ENCODE assay signal across 30 mouse cellular contexts in the genomic region with DNA sequence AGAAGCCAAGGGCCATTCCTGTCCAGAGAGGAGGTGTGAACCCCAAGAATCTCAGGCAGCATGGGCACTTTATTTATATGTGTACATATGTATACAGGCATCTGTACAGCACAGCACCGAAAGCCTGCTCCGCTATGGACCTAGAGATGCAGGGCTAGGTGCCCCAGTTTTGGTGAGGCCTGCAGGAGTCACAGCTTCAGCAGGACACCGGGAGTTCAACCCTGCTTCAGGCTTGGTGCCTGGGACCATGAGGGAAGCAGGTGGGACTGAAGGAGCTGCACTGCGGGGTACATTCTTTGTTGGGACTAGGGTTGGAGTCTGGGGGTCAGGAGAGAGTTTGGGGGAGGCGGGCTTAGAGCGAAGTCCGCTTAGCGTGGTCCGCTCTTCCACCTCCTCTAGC. TPM values are rescaled to one million over a fixed set of nuclear protein-coding genes. Genes with fewer than 3 reads are reported as not detected.
DNase-seq lines count a peak whose midpoint lies in the region; ATAC-seq and TF ChIP-seq lines count a peak whose summit lies in the region.
"Had no signal": no experiment of that assay in that cellular context is flagged by ENCODE, and none has a peak within 500 bp of the region (broad histone marks: within the 10 kb centered on the region; RNA-seq: fewer than 3 reads in every experiment).

No protein-coding gene starts in this region.

- H3K36me3 ChIP-seq in embryonic facial prominence, embryonic 13.5 days, result peaks cover 4% of the 10 kb centered on the region; the same call in 1 of the 2 replicates
- H3K36me3 ChIP-seq in embryonic facial prominence, embryonic 10.5 days (replicated peaks), result peaks cover 15% of the 10 kb centered on the region
- H3K36me3 ChIP-seq in hindbrain, embryonic 10.5 days, result peaks cover 30% of the 10 kb centered on the region
- peaks cover 35% of the 10 kb centered on the region for H3K36me3 ChIP-seq in hindbrain, postnatal 0 days (ENCODE audit: insufficient read depth, low read length)
- peaks cover 72% of the 10 kb centered on the region for H3K36me3 ChIP-seq in G1E (replicated peaks)
- H3K36me3 ChIP-seq in liver, embryonic 15.5 days (replicated peaks), result peaks cover 21% of the 10 kb centered on the region
- H3K36me3 ChIP-seq: heart, embryonic 12.5 days; intestine, embryonic 15.5 days had no signal

- H3K9me3 ChIP-seq in embryonic facial prominence, embryonic 13.5 days, result no peaks in the 10 kb centered on the region
- H3K9me3 ChIP-seq in embryonic facial prominence, embryonic 10.5 days, result peaks cover 6% of the 10 kb centered on the region; the same call in 1 of the 2 replicates
- 0 out of 2 replicates have a peak, but pooled peaks cover 5% of the 10 kb centered on the region for H3K9me3 ChIP-seq in hindbrain, embryonic 10.5 days
- H3K9me3 ChIP-seq in hindbrain, postnatal 0 days (ENCODE audit: low read length), result no peaks in the 10 kb centered on the region
- no peaks in the 10 kb centered on the region for H3K9me3 ChIP-seq in G1E (replicated peaks)
- H3K9me3 ChIP-seq in liver, embryonic 15.5 days (replicated peaks), result no peaks in the 10 kb centered on the region
- H3K9me3 ChIP-seq: intestine, embryonic 15.5 days; neural tube, embryonic 13.5 days had no signal

- TF ChIP-seq CTCF in hindbrain, postnatal 0 days (IDR thresholded peaks at IDR 0.05; ENCODE audit: low read depth), result no peak
- no peak for TF ChIP-seq CTCF in G1E (IDR thresholded peaks at IDR 0.05; ENCODE audit: low read depth, low read length)

- no peak overlapping the region for H3K4me3 ChIP-seq in embryonic facial prominence, embryonic 13.5 days
- no peak overlapping the region for H3K4me3 ChIP-seq in embryonic facial prominence, embryonic 10.5 days
- peak overlapping the region; percentile 48; the same call in 1 of the 2 replicates for H3K4me3 ChIP-seq in hindbrain, embryonic 10.5 days
- H3K4me3 ChIP-seq in hindbrain, postnatal 0 days (ENCODE audit: low read length), result no peak overlapping the region
- H3K4me3 ChIP-seq in G1E (ENCODE audit: low read depth, low read length), result peak overlapping the region; percentile 73; the same call in 1 of the 2 replicates
- no peak overlapping the region for H3K4me3 ChIP-seq in liver, embryonic 15.5 days (replicated peaks)
- H3K4me3 ChIP-seq: myocyte; neural tube, embryonic 13.5 days had no signal

- peaks cover 29% of the 10 kb centered on the region for H3K4me1 ChIP-seq in embryonic facial prominence, embryonic 13.5 days
- H3K4me1 ChIP-seq in embryonic facial prominence, embryonic 10.5 days, result peaks cover 37% of the 10 kb centered on the region
- peaks cover 35% of the 10 kb centered on the region for H3K4me1 ChIP-seq in hindbrain, embryonic 10.5 days (replicated peaks)
- H3K4me1 ChIP-seq in hindbrain, postnatal 0 days (ENCODE audit: insufficient read depth, low read length), result no peaks in the 10 kb centered on the region
- peaks cover 75% of the 10 kb centered on the region for H3K4me1 ChIP-seq in G1E (ENCODE audit: insufficient read depth, low read depth, low read length)
- H3K4me1 ChIP-seq in liver, embryonic 15.5 days (replicated peaks), result peaks cover 57% of the 10 kb centered on the region

- peak overlapping the region; percentile 74; the same call in 1 of the 2 replicates for H3K4me2 ChIP-seq in embryonic facial prominence, embryonic 13.5 days
- no peak overlapping the region for H3K4me2 ChIP-seq in hindbrain, postnatal 0 days (ENCODE audit: low read depth, low read length)
- peak overlapping the region; percentile 96; the same call in 1 of the 2 replicates for H3K4me2 ChIP-seq in liver, embryonic 15.5 days

- H3K27ac ChIP-seq in embryonic facial prominence, embryonic 13.5 days, result no peak overlapping the region
- no peak overlapping the region for H3K27ac ChIP-seq in embryonic facial prominence, embryonic 10.5 days (replicated peaks)
- no peak overlapping the region for H3K27ac ChIP-seq in hindbrain, embryonic 10.5 days
- no peak overlapping the region for H3K27ac ChIP-seq in hindbrain, postnatal 0 days
- H3K27ac ChIP-seq in liver, embryonic 15.5 days (replicated peaks), result no peak overlapping the region
- H3K27ac ChIP-seq: hindbrain, embryonic 14.5 days; intestine, embryonic 15.5 days; liver, embryonic 14.5 days; macrophage; neural tube, embryonic 13.5 days had no signal

- peaks cover 68% of the 10 kb centered on the region for H3K27me3 ChIP-seq in embryonic facial prominence, embryonic 13.5 days
- peaks cover 83% of the 10 kb centered on the region for H3K27me3 ChIP-seq in embryonic facial prominence, embryonic 10.5 days (replicated peaks; ENCODE audit: low read depth, poor library complexity, severe bottlenecking)
- H3K27me3 ChIP-seq in hindbrain, embryonic 10.5 days (ENCODE audit: insufficient read depth, poor library complexity, severe bottlenecking), result peaks cover 81% of the 10 kb centered on the region
- no peaks in the 10 kb centered on the region for H3K27me3 ChIP-seq in hindbrain, postnatal 0 days (ENCODE audit: insufficient read depth, low read length)
- no peaks in the 10 kb centered on the region for H3K27me3 ChIP-seq in G1E (ENCODE audit: insufficient read depth, low read length)
- peaks cover 45% of the 10 kb centered on the region for H3K27me3 ChIP-seq in liver, embryonic 15.5 days

- whole genome bisulfite sequencing in embryonic facial prominence, embryonic 13.5 days, result 86% methylated on average over 9 of the region's 9 CpGs
- WGBS in embryonic facial prominence, embryonic 10.5 days, result 80% methylated on average over 9 of the region's 9 CpGs
- WGBS in hindbrain, embryonic 10.5 days, result 80% methylated on average over 9 of the region's 9 CpGs
- WGBS in hindbrain, postnatal 0 days, result 83% methylated on average over 9 of the region's 9 CpGs
- WGBS in liver, embryonic 15.5 days (ENCODE audit: insufficient replicate concordance), result 88% methylated on average over 9 of the region's 9 CpGs

- H3K9ac ChIP-seq in embryonic facial prominence, embryonic 13.5 days, result no peak overlapping the region
- H3K9ac ChIP-seq in hindbrain, postnatal 0 days (replicated peaks; ENCODE audit: low read length), result no peak overlapping the region
- H3K9ac ChIP-seq in liver, embryonic 15.5 days, result no peak overlapping the region
- H3K9ac ChIP-seq: hindbrain, embryonic 14.5 days; intestine, embryonic 15.5 days; liver, embryonic 14.5 days; neural tube, embryonic 13.5 days had no signal

- DNase-seq in embryonic facial prominence, embryonic 10.5 days (ENCODE audit: low spot score), result no peak
- DNase-seq in hindbrain, embryonic 10.5 days (ENCODE audit: low spot score), result no peak
- DNase-seq in hindbrain, postnatal 0 days (ENCODE audit: low spot score), result no peak
- no peak for DNase-seq in G1E (ENCODE audit: low spot score)
- no peak for DNase-seq in retina, embryonic 14.5 days (ENCODE audit: low spot score)
- DNase-seq: adrenal gland, postnatal 10 days; cerebellum, adult 8-10 months; kidney, adult 8-10 months; kidney, postnatal 10 days; left cerebral cortex, postnatal 4 days; thymus, adult 18-20 months; thymus, postnatal 36 days had no signal

- no peak for ATAC-seq in embryonic facial prominence, embryonic 13.5 days (ENCODE audit: insufficient number of reproducible peaks, insufficient read depth, low FRiP score, low TSS enrichment, low read depth)
- ATAC-seq in hindbrain, postnatal 0 days, result no peak
- no peak for ATAC-seq in G1E (ENCODE audit: extremely low read depth, insufficient number of reproducible peaks, low FRiP score, poor library complexity, severe bottlenecking)
- ATAC-seq in liver, embryonic 15.5 days (ENCODE audit: insufficient read depth), result no peak
- ATAC-seq: activated CD4-positive, CD25-positive, alpha-beta regulatory T cell, adult 4 months; forebrain, embryonic 14.5 days; intestine, embryonic 15.5 days; midbrain, embryonic 16.5 days had no signal

RNA-seq across cellular contexts. Expression of a gene that starts 3.5 kb away (rescaled TPM):
- 15.9 and 22.7 TPM in 2 replicates for polyA plus RNA-seq in embryonic facial prominence, embryonic 13.5 days (2015; fragmentation: Nextera tagmentation; extraction: Ambion mirVana)
- polyA plus RNA-seq in embryonic facial prominence, embryonic 10.5 days (2016; fragmentation: Nextera tagmentation; extraction: Ambion mirVana), result 6.1 and 10.1 TPM in 2 replicates
- 5.8 and 6.6 TPM in 2 replicates for polyA plus RNA-seq in hindbrain, embryonic 10.5 days (2016; fragmentation: Nextera tagmentation; extraction: Ambion mirVana)
- 15.0 and 24.5 TPM in 2 replicates for total RNA-seq in hindbrain, postnatal 0 days (2014; rRNA removed)
- polyA plus RNA-seq in hindbrain, postnatal 0 days (2015; fragmentation: Nextera tagmentation; extraction: Ambion mirVana), result 8.6 and 8.8 TPM in 2 replicates
- total RNA-seq in G1E (2014; fragmentation: Nextera tagmentation), result 116 and 118 TPM in 2 replicates
- 147 and 170 TPM in 2 replicates for total RNA-seq in G1E (2017)
- polyA plus RNA-seq in G1E (2012), result 40.2 and 75.0 TPM in 2 replicates
- polyA plus RNA-seq in liver, embryonic 15.5 days (2015; fragmentation: Nextera tagmentation; extraction: Ambion mirVana), result 11.4 and 12.7 TPM in 2 replicates

RNA-seq across cellular contexts. Expression of a gene that starts 10.1 kb away (rescaled TPM):
- polyA plus RNA-seq in embryonic facial prominence, embryonic 13.5 days (2015; fragmentation: Nextera tagmentation; extraction: Ambion mirVana), result 1.8 and 5.6 TPM in 2 replicates
- polyA plus RNA-seq in embryonic facial prominence, embryonic 10.5 days (2016; fragmentation: Nextera tagmentation; extraction: Ambion mirVana), result 14.5 and 15.6 TPM in 2 replicates
- 18.2 and 21.5 TPM in 2 replicates for polyA plus RNA-seq in hindbrain, embryonic 10.5 days (2016; fragmentation: Nextera tagmentation; extraction: Ambion mirVana)
- 1.2 TPM in 1 of 2 replicates, not detected in the other for total RNA-seq in hindbrain, postnatal 0 days (2014; rRNA removed)
- polyA plus RNA-seq in hindbrain, postnatal 0 days (2015; fragmentation: Nextera tagmentation; extraction: Ambion mirVana), result 0.34 and 0.98 TPM in 2 replicates
- total RNA-seq in G1E (2014; fragmentation: Nextera tagmentation), result 69.9 and 75.0 TPM in 2 replicates
- total RNA-seq in G1E (2017), result 51.5 and 56.1 TPM in 2 replicates
- polyA plus RNA-seq in G1E (2012), result 193 and 253 TPM in 2 replicates
- 443 and 534 TPM in 2 replicates for polyA plus RNA-seq in liver, embryonic 15.5 days (2015; fragmentation: Nextera tagmentation; extraction: Ambion mirVana)
- total RNA-seq: gastrocnemius, adult 8-10 months; heart, postnatal 25 days; layer of hippocampus, postnatal 14 days; left cerebral cortex, adult 8-10 months had no signal

RNA-seq across cellular contexts. Expression of a gene that starts 18.1 kb away (rescaled TPM):
- polyA plus RNA-seq in embryonic facial prominence, embryonic 13.5 days (2015; fragmentation: Nextera tagmentation; extraction: Ambion mirVana), result 39.1 and 40.6 TPM in 2 replicates
- polyA plus RNA-seq in embryonic facial prominence, embryonic 10.5 days (2016; fragmentation: Nextera tagmentation; extraction: Ambion mirVana), result 49.6 and 51.8 TPM in 2 replicates
- polyA plus RNA-seq in hindbrain, embryonic 10.5 days (2016; fragmentation: Nextera tagmentation; extraction: Ambion mirVana), result 35.5 and 43.4 TPM in 2 replicates
- 24.9 and 37.8 TPM in 2 replicates for total RNA-seq in hindbrain, postnatal 0 days (2014; rRNA removed)
- 36.5 and 41.3 TPM in 2 replicates for polyA plus RNA-seq in hindbrain, postnatal 0 days (2015; fragmentation: Nextera tagmentation; extraction: Ambion mirVana)
- total RNA-seq in G1E (2014; fragmentation: Nextera tagmentation) (17.7 and 26.6 TPM in 2 replicates), G1E (2017) (35.2 and 45.8 TPM in 2 replicates)
- 66.4 and 69.8 TPM in 2 replicates for polyA plus RNA-seq in G1E (2012)
- 55.1 and 67.9 TPM in 2 replicates for polyA plus RNA-seq in liver, embryonic 15.5 days (2015; fragmentation: Nextera tagmentation; extraction: Ambion mirVana)

RNA-seq across cellular contexts. Expression of a gene that starts 25.3 kb away (rescaled TPM):
- 1.4 and 1.6 TPM in 2 replicates for polyA plus RNA-seq in embryonic facial prominence, embryonic 13.5 days (2015; fragmentation: Nextera tagmentation; extraction: Ambion mirVana)
- polyA plus RNA-seq in embryonic facial prominence, embryonic 10.5 days (2016; fragmentation: Nextera tagmentation; extraction: Ambion mirVana), result 2.3 and 3.4 TPM in 2 replicates
- 5.0 and 12.7 TPM in 2 replicates for polyA plus RNA-seq in hindbrain, embryonic 10.5 days (2016; fragmentation: Nextera tagmentation; extraction: Ambion mirVana)
- total RNA-seq in hindbrain, postnatal 0 days (2014; rRNA removed), result 70.9 and 83.0 TPM in 2 replicates
- polyA plus RNA-seq in hindbrain, postnatal 0 days (2015; fragmentation: Nextera tagmentation; extraction: Ambion mirVana), result 61.9 and 69.5 TPM in 2 replicates
- total RNA-seq in G1E (2014; fragmentation: Nextera tagmentation) (not detected in 2 replicates), G1E (2017) (0.23 and 0.27 TPM in 2 replicates)
- 0.16 and 0.25 TPM in 2 replicates for polyA plus RNA-seq in G1E (2012)
- polyA plus RNA-seq in liver, embryonic 15.5 days (2015; fragmentation: Nextera tagmentation; extraction: Ambion mirVana), result 0.06 and 0.23 TPM in 2 replicates
- polyA plus RNA-seq: myocyte had no signal

RNA-seq across cellular contexts. Expression of a gene that starts 34.9 kb away (rescaled TPM):
- polyA plus RNA-seq in embryonic facial prominence, embryonic 13.5 days (2015; fragmentation: Nextera tagmentation; extraction: Ambion mirVana), result 0.36 and 0.39 TPM in 2 replicates
- 0.36 and 0.91 TPM in 2 replicates for polyA plus RNA-seq in embryonic facial prominence, embryonic 10.5 days (2016; fragmentation: Nextera tagmentation; extraction: Ambion mirVana)
- polyA plus RNA-seq in hindbrain, embryonic 10.5 days (2016; fragmentation: Nextera tagmentation; extraction: Ambion mirVana), result 0.55 and 0.88 TPM in 2 replicates
- 5.8 and 11.6 TPM in 2 replicates for total RNA-seq in hindbrain, postnatal 0 days (2014; rRNA removed)
- polyA plus RNA-seq in hindbrain, postnatal 0 days (2015; fragmentation: Nextera tagmentation; extraction: Ambion mirVana), result 3.5 and 4.1 TPM in 2 replicates
- total RNA-seq in G1E (2014; fragmentation: Nextera tagmentation) (not detected in 2 replicates), G1E (2017) (0.11 and 0.12 TPM in 2 replicates)
- polyA plus RNA-seq in G1E (2012), result not detected in 2 replicates
- 0.18 and 0.40 TPM in 2 replicates for polyA plus RNA-seq in liver, embryonic 15.5 days (2015; fragmentation: Nextera tagmentation; extraction: Ambion mirVana)
- total RNA-seq: gastrocnemius, adult 8-10 months; heart, postnatal 25 days had no signal
- polyA plus RNA-seq: activated CD4-positive, CD25-positive, alpha-beta regulatory T cell, adult 4 months; gonadal fat pad, adult 2 months; liver, embryonic 14.5 days; macrophage; myocyte; spleen, adult 2 months had no signal

Comparison
In these comparisons a context has a peak if more than half of its experiments do, and no peak if none do; other contexts are left out.
1. H3K4me3 ChIP-seq: peak in hindbrain, embryonic 10.5 days (single experiment) and G1E (single experiment); none in embryonic facial prominence, embryonic 13.5 days (single experiment), embryonic facial prominence, embryonic 10.5 days (single experiment), hindbrain, postnatal 0 days (single experiment) and liver, embryonic 15.5 days (single experiment).